Mouse (Mus musculus) retina, adult 2 months (tissue): Measurements from ENCODE around the gene Prkcg.
"Not testable (repeated sequence)": the region's sequence is repeated elsewhere in the genome, so short reads cannot be mapped to it uniquely, and the experiment has no call there.

Experiments
- DNase-seq: peaks from one replicate; pipeline ENCODE4 v3.0.0-alpha.2; 2012; ENCODE audit warnings: low read depth, low spot score

The Prkcg gene

GRCm38 (mm10) chr7:3288976-3289970 is at the start of gene Prkcg, which contains the start of gene Myadm:
Gene Prkcg (plus strand): TSS chr7:3289179.
Gene Myadm (plus strand): TSS chr7:3289080.
- DNase-seq, result no peak

DNA sequence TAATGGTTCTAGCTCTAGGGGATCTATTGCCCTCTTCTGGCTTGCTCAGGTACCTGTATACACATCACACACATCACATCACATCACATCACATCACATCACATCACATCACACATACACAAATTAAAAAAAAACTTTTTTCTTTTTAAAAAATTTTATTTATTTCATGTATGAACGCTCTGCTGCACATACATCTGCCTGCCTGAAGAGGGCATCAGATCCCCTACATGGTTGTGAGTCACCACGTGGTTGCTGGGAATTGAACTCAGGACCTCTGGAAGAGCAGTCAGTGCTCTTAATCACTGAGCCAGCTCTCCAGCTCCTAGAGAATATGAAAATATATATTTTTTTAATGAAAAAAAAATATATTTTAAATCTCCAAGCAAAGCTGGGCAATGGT is 49.8 kb upstream of the Prkcg start:
- DNase-seq, result no peak

- DNase-seq, result no peak
Observed at GRCm38 (mm10) chr7:3260701-3261100, 28.3 kb upstream of the Prkcg start.

DNA sequence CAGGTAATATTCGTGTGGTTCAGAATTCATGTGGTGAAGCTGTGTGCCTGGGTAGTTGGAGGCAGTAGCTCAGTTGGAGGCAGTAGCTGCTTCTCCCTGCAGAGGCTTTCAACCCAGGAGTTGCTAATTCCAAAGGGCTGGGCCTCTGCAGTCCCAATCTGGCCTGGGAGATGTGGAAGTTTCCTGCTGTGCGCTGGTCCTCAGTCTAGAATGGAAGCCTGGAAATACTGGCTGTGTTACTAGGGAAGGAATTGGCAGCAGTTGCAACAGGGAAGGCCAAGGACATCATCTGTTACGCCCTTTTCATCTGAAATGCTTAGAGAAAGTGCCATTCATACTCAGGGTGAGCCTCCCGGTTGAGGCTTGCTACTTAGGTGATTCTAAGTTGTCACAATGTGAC is 27.5 kb upstream of the Prkcg start:
- DNase-seq, result no peak

DNA sequence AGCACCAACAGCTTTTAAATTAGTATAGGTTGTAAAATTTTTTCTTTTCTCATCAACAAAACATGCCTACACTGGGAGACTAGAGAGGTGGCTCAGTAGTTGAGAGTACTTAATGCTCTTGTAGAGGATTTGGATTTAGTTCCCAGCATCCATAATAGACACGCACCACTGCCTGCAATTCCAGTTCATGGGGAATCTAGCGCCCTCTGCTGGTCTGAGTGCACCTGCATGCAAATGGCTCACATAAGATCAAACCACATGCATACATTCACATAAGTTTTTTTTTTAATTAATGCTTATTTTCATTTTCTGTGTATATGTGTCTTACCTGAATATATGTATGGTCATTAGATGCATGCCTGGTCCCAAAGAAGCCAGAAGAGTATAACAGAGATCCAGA is 26.2 kb upstream of the Prkcg start:
- no peak for DNase-seq

DNA sequence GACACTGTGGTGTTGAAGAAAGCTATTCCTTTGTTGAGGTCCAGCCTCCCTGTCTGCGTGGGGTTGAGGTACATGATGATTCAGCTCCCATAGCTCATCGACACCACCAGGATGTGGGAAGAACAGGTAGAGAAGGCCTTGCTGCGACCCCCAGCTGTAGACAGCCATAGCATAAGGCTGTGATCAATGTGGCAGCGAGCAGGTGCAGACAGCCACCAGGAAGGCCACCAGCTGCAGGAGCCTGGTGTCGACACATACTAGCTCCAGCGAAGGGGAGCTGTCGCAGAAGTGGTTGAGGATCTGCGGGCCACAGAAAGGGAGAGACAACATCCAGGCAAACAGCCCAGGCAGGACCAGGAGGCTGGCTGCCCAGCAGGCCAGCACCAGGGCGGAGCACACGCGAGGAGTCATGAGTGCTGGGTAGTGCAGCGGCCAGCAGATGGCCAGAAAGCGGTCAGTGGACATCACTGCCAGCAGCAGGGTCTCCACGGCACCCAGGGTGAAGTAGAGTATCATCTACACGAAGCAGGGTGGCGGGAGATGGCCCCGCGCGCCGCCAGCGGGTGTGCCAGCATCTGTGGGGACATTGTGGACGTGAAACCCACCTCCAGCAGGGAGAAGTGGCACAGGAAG is 24.5 kb upstream of the Prkcg start:
- DNase-seq, result no peak

DNA sequence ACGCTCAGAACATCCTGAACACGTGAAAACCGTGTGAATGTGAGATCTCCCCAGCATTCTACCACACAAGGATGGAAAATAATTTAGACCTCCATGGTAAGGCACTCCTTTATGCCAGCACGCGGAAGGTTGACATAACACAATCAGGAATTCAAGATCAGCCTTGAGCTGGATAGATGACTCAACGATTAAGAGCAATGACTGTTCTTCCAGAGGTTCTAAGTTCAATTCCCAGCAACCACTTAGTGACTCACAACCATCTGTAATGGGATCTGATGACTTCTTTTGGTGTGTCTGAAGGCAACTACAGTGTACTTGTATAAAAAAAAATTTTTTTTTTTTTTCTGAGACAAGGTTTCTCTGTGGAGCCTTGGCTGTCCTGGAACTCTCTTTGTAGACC is 23.7 kb upstream of the Prkcg start:
- DNase-seq, result no peak

DNA sequence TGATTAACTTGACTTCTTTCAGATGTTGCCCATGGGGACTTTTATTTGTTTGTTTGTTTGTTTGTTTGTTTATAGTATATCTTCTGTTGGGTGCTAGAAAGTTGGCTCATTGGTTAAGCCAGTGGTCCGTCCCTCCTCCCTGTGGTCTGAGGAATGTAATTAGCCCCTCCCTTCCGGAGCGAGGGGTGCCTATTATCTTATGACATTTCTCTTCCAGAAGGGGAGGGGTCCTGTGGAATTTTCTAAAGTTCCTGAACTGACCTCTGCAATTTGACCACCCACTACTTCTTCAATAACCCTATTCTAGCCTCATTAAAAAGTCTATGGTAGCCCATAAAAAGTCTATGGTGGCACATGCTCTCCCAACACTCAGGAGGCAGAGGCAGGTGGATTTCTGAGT is 21.7 kb upstream of the Prkcg start:
- DNase-seq, result no peak

- DNase-seq, result no peak
Observed at GRCm38 (mm10) chr7:3267888-3268287, 21.1 kb upstream of the Prkcg start.

DNA sequence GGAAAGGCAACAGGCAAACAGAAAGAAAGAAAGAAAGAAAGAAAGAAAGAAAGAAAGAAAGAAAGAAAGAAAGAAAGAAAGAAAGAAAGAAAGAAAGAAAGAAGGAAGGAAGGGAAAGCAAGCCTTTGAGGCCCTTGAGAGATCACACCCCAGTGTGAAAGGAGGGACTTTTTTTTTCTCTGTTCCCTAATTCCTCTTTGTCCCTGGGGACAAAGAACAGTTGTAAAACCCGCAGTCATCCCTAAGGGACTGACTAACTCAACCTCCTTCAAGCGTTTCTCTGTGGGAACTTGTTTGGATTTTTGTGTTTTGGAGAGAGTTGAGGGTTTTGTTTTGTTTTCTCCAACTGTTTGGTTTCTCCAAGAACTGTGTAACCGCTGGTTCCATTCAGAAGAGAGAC is 20.7 kb upstream of the Prkcg start:
- no peak for DNase-seq

GRCm38 (mm10) chr7:3272206-3272605 is 16.8 kb upstream of the Prkcg start:
- DNase-seq, result no peak

- no peak for DNase-seq
Observed at GRCm38 (mm10) chr7:3275455-3276170, 13.4 kb upstream of the Prkcg start.

DNA sequence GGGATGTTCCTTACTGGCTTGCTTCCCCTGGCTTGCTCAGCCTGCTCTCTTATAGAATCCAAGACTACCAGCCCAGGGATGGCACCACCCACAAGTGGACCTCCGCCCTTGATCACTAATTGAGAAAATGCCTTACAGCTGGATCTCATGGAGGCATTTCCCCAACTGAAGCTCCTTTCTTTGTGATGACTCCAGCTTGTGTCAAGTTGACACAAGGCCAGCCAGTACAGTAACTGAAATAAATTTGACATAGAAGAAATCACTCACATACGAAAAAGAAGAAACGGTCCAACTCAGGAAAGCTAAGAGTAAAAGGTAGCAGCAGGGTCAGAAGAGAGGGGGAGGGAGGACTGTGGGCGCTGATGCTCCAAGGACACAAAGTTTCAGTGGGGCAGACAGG is 12.2 kb upstream of the Prkcg start:
- DNase-seq, result not testable (repeated sequence)

DNA sequence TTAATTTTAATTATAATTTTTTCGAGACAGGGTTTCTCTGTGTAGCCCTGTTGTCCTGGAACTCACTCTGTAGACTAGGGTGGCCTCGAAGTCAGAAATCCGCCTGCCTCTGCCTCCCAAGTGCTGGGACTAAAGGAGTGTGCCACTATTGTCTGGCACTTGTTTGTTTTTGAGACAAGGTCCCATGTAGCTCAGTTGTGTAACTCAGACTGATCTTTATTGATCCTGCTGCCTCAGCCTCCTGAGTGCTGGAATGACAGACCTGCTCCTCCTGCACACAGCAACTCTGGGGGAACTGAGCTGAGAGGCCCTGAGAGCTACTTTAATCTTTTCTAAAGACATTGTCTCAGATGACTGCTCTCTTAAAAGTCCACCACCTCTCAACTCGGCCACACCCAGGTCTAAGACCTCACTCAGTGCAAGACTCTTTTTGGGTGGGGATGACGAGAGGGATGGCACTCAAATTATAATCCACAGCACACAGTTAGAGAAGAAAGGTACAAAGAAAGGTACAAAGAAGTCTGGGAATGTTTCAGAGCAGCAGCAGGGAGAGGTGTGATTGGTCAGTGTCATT is 8.8 kb upstream of the Prkcg start:
- DNase-seq, result no peak

- no peak for DNase-seq
Observed at GRCm38 (mm10) chr7:3280654-3281153, 8.3 kb upstream of the Prkcg start.

DNA sequence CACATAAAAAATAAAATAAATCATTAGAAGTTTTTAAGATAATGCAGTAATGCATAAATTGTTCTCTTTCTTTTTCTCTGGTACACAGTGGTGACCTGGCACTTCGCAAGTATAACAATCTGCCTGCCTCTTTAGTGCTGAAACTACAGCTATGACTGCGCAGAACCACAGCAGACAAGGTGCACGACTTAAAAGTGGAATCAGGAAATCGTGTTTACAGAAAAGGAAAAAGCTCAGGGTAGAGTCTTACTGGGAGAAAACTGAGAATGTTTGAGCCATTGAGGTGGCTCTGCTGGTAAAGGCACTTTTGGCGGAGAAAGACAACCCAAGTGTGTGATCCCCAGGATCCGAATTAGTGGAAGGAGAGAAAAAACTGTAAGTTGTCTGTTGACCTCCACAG is 7.2 kb upstream of the Prkcg start:
- DNase-seq, result no peak

DNA sequence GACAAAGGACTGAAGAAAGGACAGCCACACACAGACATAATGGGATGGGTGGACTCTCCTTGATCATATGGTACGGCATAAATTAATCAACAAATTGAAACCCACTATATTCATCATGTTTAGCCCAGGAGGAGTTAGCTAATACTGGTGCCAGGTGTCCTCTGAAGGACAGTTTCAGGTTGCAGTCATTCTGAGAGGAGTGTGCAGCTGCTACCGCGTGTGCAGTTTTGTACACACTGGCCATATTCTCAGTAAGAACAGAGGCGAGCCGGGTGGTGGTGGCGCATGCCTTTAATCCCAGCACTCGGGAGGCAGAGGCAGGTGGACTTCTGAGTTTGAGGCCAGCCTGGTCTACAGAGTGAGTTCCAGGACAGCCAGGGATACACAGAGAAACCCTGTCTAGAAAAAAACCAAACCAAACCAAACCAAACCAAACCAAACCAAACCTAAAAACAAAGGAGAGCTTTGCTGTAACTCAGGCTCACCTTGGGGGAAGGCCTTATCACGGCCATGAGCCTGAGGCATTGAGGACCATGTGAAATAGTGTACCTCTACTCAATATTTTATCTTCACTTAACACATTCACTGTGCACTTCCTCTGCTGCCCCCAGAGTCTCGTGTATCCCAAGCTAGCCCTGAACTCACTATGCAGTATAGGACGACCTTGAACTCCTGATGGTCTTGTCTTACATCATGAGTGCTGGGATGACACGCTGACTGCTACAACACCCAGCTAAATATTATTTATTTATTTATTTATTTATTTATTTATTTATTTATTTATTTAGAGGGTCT is 5.7 kb upstream of the Prkcg start:
- DNase-seq, result no peak

DNA sequence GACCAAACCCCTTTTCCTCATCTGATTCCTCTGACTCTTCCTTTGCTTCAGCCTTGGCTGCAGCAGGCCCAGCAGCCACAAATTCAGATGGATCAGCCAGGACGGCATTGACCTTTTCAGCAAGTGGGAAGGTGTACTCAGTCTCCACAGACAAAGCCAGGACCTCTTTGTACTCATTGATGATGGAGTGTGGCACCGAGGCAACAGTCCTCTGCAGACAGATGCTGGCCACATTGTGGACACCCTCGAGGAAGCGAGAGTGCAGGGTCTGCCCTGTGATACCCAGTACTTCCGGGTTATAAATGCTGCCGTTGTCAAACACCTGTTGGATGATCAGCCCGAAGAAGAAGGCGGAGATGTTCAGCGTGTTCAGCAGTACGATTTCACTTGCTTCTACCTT is 4.4 kb upstream of the Prkcg start:
- no peak for DNase-seq

GRCm38 (mm10) chr7:3286036-3286435 is 2.9 kb upstream of the Prkcg start:
- DNase-seq, result no peak

- no peak for DNase-seq
Observed at GRCm38 (mm10) chr7:3287186-3287585, 1.8 kb upstream of the Prkcg start.
